In the genomic region with DNA sequence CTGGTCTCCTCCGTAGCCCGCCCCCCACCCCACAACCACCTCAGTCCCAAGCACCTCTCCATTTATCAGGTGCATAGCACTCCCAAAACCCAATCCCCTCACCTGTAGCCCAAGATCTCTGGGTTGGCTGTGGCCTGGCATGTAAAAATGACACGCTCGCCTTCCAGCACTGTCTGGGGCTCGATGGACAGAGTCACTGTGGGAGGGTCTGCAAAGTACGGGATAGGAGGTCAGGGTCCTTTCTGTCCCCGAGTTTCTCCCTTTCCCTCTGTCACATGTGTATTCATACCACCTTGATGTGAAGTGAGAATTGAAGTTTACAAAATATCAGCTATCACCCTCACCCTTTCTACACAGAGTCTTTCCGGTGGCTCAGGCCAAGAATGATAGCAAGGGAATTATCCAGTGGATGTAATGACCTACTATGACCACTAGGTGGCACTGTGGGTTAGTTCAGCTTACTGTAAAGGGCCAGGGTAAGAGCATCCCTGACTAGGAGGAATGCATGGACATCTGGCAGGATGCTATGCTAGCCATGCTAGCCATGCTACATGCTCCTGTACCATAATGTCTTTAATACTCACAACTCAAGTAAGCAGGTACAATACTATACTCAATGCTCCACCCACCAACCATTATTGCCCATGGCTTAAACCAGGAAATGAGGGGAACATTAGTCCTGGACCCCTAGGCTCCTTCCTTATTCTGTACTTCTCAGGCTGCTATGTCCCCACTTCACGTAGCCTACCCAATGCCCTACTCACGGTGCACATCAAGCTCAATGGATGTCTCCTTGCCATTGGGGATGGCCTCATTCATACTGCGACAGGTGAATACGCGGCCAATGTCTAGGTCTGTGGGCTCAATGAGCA, we compare ENCODE assay signal across 8 mouse cellular contexts.
DNase-seq lines count a peak whose midpoint lies in the region; ATAC-seq and TF ChIP-seq lines count a peak whose summit lies in the region.

No protein-coding gene starts in this region.

- no peak overlapping the region for H3K4me3 ChIP-seq in ES-Bruce4 (ENCODE audit: low read depth, low read length)
- H3K4me3 ChIP-seq in bone marrow macrophage, adult 2 months (ENCODE audit: insufficient read depth, low read length), result no peak overlapping the region
- no peak overlapping the region for H3K4me3 ChIP-seq in heart, postnatal 0 days (ENCODE audit: low read depth, low read length)
- H3K4me3 ChIP-seq in liver, embryonic 14.5 days (ENCODE audit: insufficient read depth in 1 of 2, low read depth in 2 of 2, low read length in 2 of 2), result no peak overlapping the region
- no peak overlapping the region for H3K4me3 ChIP-seq in neural tube, embryonic 14.5 days (ENCODE audit: low read depth, low read length)

- DNase-seq in heart, postnatal 0 days (ENCODE audit: low spot score), result peak; percentile 52
- DNase-seq in kidney, postnatal 4 days, result peak; percentile 49 to 72
- peak; percentile 22 to 33 (median 24) for DNase-seq in liver, embryonic 14.5 days (ENCODE audit: low read depth in 3 of 3, low spot score in 3 of 3)
- DNase-seq in thymus, postnatal 0 days (ENCODE audit: low spot score), result peak; percentile 71

- H3K9me3 ChIP-seq in ES-Bruce4 (replicated peaks; ENCODE audit: control insufficient read depth, insufficient read depth, low read length, poor library complexity, severe bottlenecking), result no peaks in the 10 kb centered on the region
- H3K9me3 ChIP-seq in heart, postnatal 0 days (replicated peaks; ENCODE audit: control insufficient read depth, low read length), result no peaks in the 10 kb centered on the region
- no peaks in the 10 kb centered on the region for H3K9me3 ChIP-seq in liver, embryonic 14.5 days (ENCODE audit: control insufficient read depth, low read length)
- no peaks in the 10 kb centered on the region for H3K9me3 ChIP-seq in neural tube, embryonic 14.5 days (ENCODE audit: control insufficient read depth, low read length)

- no peaks in the 10 kb centered on the region for H3K36me3 ChIP-seq in ES-Bruce4 (ENCODE audit: control insufficient read depth, insufficient read depth, low read length, poor library complexity, severe bottlenecking)
- peaks cover 20% of the 10 kb centered on the region for H3K36me3 ChIP-seq in heart, postnatal 0 days (replicated peaks; ENCODE audit: control insufficient read depth, insufficient read depth, low read length)
- no peaks in the 10 kb centered on the region for H3K36me3 ChIP-seq in liver, embryonic 14.5 days (replicated peaks; ENCODE audit: control insufficient read depth, insufficient read depth, low read depth)
- H3K36me3 ChIP-seq in neural tube, embryonic 14.5 days (ENCODE audit: control insufficient read depth, insufficient read depth, low read length), result peaks cover 12% of the 10 kb centered on the region; the same call in 1 of the 2 replicates

- peak; percentile 82 for ATAC-seq in erythroblast, adult 5-6 weeks (replicated peaks; ENCODE audit: low FRiP score, poor library complexity, severe bottlenecking)
- ATAC-seq in heart, postnatal 0 days (ENCODE audit: insufficient read depth, low read depth), result peak; percentile 66
- ATAC-seq in liver, embryonic 14.5 days (ENCODE audit: insufficient read depth), result peak; percentile 48; the same call in 1 of the 2 replicates
- peak; percentile 82 for ATAC-seq in neural tube, embryonic 14.5 days (ENCODE audit: low read depth)

- TF ChIP-seq EP300 in ES-Bruce4 (IDR thresholded peaks at IDR 0.05; ENCODE audit: insufficient read depth, low read depth, low read length), result no peak
- TF ChIP-seq EP300 in heart, postnatal 0 days (IDR thresholded peaks at IDR 0.05; ENCODE audit: low read depth), result no peak
- TF ChIP-seq EP300 in liver, embryonic 14.5 days (IDR thresholded peaks at IDR 0.05; ENCODE audit: low read depth), result no peak

- no peak overlapping the region for H3K27ac ChIP-seq in ES-Bruce4 (ENCODE audit: insufficient read depth, low read length)
- no peak overlapping the region for H3K27ac ChIP-seq in bone marrow macrophage, adult 2 months (ENCODE audit: insufficient read depth, low read depth, low read length)
- H3K27ac ChIP-seq in heart, postnatal 0 days (ENCODE audit: low read depth), result no peak overlapping the region
- no peak overlapping the region for H3K27ac ChIP-seq in liver, embryonic 14.5 days
- no peak overlapping the region for H3K27ac ChIP-seq in neural tube, embryonic 14.5 days (ENCODE audit: low read depth, low read length)

- WGBS in heart, postnatal 0 days, result 74% methylated on average over 13 of the region's 13 CpGs
- 57% methylated on average over 13 of the region's 13 CpGs for WGBS in liver, embryonic 14.5 days (ENCODE audit: insufficient replicate concordance)
- whole genome bisulfite sequencing in neural tube, embryonic 14.5 days, result 80% methylated on average over 13 of the region's 13 CpGs

- TF ChIP-seq CTCF in ES-Bruce4 (IDR thresholded peaks at IDR 0.05; ENCODE audit: low read depth, low read length), result peak; percentile 62
- peak; percentile 17; the same call in 1 of the 2 replicates for TF ChIP-seq CTCF in bone marrow macrophage, adult 2 months (IDR thresholded peaks at IDR 0.05; ENCODE audit: low read depth, low read length)
- peak; percentile 99 for TF ChIP-seq CTCF in heart, postnatal 0 days (IDR thresholded peaks at IDR 0.05; ENCODE audit: low read depth)
- TF ChIP-seq CTCF in liver, embryonic 14.5 days (IDR thresholded peaks at IDR 0.05; ENCODE audit: low read depth), result peak; percentile 93

- no peak overlapping the region for H3K9ac ChIP-seq in ES-Bruce4 (ENCODE audit: low read depth, poor library complexity, severe bottlenecking)
- no peak overlapping the region for H3K9ac ChIP-seq in heart, postnatal 0 days (replicated peaks; ENCODE audit: low read depth, low read length)
- H3K9ac ChIP-seq in liver, embryonic 14.5 days (replicated peaks), result no peak overlapping the region
- no peak overlapping the region for H3K9ac ChIP-seq in neural tube, embryonic 14.5 days (replicated peaks; ENCODE audit: low read depth, low read length)

- H3K4me2 ChIP-seq in heart, postnatal 0 days (ENCODE audit: low read depth, low read length), result no peak overlapping the region
- H3K4me2 ChIP-seq in liver, embryonic 14.5 days (ENCODE audit: low read depth), result no peak overlapping the region
- no peak overlapping the region for H3K4me2 ChIP-seq in neural tube, embryonic 14.5 days (ENCODE audit: low read depth, low read length)

- no peak for TF ChIP-seq POLR2A in ES-Bruce4 (IDR thresholded peaks at IDR 0.05; ENCODE audit: insufficient read depth, low read length)
- TF ChIP-seq POLR2A in bone marrow macrophage, adult 2 months (IDR thresholded peaks at IDR 0.05; ENCODE audit: borderline replicate concordance, low read depth, low read length), result no peak

- no peaks in the 10 kb centered on the region for H3K27me3 ChIP-seq in ES-Bruce4 (ENCODE audit: control insufficient read depth, insufficient read depth, low read length, poor library complexity, severe bottlenecking)
- H3K27me3 ChIP-seq in heart, postnatal 0 days (ENCODE audit: control insufficient read depth, insufficient read depth, low read length), result no peaks in the 10 kb centered on the region
- no peaks in the 10 kb centered on the region for H3K27me3 ChIP-seq in liver, embryonic 14.5 days (ENCODE audit: control insufficient read depth, insufficient read depth, low read length)
- no peaks in the 10 kb centered on the region for H3K27me3 ChIP-seq in neural tube, embryonic 14.5 days (ENCODE audit: control insufficient read depth, insufficient read depth, low read length)

- H3K4me1 ChIP-seq in ES-Bruce4 (ENCODE audit: control insufficient read depth, insufficient read depth, low read length), result peaks cover 5% of the 10 kb centered on the region
- H3K4me1 ChIP-seq in bone marrow macrophage, adult 2 months (ENCODE audit: control insufficient read depth, insufficient read depth, low read length), result no peaks in the 10 kb centered on the region
- no peaks in the 10 kb centered on the region for H3K4me1 ChIP-seq in heart, postnatal 0 days (ENCODE audit: control insufficient read depth, insufficient read depth)
- no peaks in the 10 kb centered on the region for H3K4me1 ChIP-seq in liver, embryonic 14.5 days (replicated peaks; ENCODE audit: control insufficient read depth in 2 of 2, insufficient read depth in 2 of 2, low read length in 1 of 2)
- no peaks in the 10 kb centered on the region for H3K4me1 ChIP-seq in neural tube, embryonic 14.5 days (ENCODE audit: control insufficient read depth, insufficient read depth, low read length)

Comparison
In these comparisons a context has a peak if more than half of its experiments do, and no peak if none do; other contexts are left out.
1. CTCF ChIP-seq: peak in every context shown above with its lines; median percentile 99 in heart, postnatal 0 days; 93 in liver, embryonic 14.5 days; 62 in ES-Bruce4; 17 in bone marrow macrophage, adult 2 months.